Mouse (Mus musculus) activated CD4-positive, CD25-positive, alpha-beta regulatory T cell, adult 4 months (primary cell): ENCODE measurements around the gene Ccdc33. TPM values are rescaled to one million over a fixed set of nuclear protein-coding genes. Genes with fewer than 3 reads are reported as not detected.

Experiments used
- ATAC-seq: one replicate; pipeline ENCODE4 v1.8.0; 2017
- polyA plus RNA-seq, 2 experiments: library from polyadenylated mRNA; unstranded; fragments of 100-300 nt; shearing (Covaris generic); gene quantifications; one replicate each; pipeline ENCODE4 v1.2.1; 2017

Gene Ccdc33
- polyA plus RNA-seq, 2 experiments from 2014 or later = not detected

DNA sequence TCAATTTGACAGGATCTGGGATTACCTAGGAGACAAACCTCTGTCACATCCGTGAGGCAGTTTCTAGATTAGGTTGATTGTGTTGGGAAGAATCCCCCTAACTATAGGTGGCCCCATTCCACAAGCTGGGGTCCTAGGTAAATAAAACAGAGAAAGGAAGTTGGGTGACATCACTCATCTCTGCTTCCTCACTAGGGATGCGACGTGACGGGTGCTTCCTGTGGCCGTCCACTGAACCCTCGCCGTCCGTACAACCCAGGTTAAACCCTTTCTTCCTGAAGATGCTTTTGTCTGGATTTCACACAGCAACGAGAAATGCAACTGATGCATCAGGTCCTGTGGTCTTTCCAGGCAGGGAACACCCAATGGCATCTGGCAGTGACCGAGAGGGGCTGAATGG lies 71.6 kb downstream of the Ccdc33 start:
- ATAC-seq = no peak

DNA sequence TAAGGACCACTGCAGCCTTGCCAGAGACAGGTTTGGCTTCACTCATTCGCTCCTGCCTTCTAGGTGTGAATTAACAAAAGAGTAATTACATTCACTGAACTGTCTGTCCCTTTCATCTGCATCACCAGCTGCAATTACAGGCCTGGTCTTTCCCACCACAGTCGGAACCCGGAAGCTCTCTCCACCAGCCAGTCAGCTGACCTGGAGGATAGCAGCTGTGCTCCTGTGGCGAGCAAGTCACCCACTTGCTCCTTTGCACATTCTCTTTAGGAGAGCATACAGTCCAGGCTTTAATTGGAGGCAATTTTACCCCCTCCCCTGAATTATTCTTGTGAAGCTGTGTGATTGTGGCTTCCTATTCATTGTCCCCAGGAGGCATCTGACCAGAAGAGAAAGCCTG lies 73.0 kb downstream of the Ccdc33 start:
- no peak for ATAC-seq

DNA sequence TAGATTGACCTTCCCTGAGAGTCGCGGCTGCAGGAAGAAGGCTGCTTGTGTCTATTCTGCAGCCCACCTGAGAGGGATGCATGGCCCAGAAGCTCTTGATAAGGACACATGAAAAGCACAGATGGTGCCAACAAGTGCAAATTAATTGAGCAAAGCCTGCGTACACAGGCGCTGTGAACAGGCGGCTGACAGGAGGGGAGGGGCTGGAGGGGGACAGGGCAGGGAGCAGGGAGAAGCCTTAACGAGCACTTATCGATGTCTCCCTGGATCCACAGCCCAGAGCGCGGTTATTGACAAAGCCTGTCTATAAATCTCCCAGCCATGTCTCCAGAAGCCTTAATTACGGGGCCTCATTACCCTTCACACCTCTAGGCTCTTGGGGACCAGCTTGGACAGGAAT lies 73.8 kb downstream of the Ccdc33 start:
- no peak for ATAC-seq

DNA sequence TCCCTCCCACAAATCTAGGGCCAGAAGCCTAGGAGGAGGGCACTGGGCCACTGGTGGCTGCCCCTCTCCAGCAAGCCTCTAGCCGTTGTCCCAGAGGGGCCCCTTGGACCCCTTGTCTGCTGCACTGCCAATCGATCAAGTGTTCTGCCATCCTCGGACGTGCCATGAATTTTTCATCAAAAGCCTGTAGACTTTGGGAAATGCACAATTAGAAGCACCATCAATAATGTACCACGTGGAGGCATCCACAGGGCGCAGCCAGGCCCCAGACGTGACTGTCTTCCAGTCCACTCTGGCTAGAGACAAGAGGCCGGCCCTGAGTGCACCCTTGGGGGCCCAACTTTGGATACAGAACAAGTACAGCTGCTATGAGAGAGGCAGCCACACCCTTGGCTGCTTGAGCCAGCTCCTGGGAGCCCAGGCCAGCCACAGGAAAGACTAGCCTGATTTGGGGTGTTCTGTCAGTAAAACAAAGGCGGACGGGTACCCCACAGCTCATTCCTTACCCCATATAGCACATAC lies 75.1 kb downstream of the Ccdc33 start:
- ATAC-seq = no peak

DNA sequence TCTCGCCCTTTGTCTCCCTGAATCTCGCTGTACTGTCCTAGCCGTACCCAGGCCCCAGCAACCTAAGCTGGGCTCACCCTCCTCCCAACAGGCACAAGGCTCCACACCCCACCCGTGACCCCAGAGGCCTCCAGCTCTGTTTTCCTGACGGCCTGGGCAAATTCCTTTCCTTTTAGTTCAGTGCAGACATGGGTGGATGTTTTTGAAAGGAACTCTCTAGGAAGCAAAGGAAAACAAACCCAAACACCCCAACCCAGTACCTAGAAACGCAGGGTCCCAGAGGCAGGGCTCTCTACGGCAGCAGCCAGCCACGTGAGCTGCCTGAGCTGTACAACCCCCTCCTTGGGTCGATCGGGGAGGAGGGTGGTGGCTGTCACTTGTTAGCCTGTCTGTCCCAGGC lies 76.2 kb downstream of the Ccdc33 start:
- ATAC-seq = no peak

DNA sequence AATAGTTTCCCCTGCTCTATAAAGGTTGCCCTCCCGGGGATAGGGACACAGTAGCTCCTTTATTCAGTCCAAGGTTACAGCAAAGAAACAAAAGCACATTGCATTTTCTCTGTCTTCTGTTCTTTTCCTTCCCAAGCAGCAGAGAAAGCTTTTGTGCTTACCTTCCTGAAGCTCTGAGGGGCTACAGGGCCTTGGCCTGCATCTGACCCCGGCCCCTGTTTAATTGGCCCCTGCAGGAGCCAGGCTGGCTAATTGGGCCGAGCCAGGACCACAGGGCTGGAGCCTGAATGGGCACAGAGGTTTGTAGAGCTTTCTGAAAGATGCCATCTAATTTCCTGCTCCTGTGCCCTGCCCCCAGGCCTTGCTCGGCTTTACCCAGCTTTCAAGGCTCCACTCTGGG lies 77.6 kb downstream of the Ccdc33 start:
- no peak for ATAC-seq

DNA sequence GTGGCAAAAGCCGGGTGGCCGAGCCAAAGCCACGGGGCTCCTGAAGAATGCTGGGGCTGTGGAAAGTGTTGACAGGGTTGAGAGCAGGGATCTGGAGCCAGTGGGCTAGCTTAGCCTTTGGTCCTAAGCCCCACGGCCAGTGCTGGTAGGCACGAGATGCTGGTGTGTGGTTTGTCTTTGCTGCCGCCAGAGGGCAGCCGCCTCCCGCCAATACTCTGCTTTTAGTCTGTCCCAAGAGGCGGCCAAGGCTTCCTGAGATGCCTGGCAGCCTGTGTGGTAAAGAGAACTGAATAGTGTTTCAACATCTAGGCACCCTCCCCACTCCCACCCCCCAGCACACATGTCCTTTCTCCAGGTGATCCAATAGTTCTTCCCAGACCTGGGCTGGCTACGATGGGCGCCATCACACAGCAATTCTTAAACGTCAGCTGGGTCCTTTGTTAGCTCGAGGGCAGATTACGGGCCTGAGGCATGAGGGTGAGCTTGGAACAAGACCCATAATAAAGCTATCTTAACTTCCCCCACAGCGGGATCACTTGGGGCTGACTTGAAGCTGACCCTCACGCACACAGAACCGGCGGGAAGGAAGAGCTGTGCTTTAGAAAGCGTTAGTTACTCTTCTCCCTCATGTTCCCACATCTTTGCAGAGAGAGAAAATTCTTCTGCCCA lies 80.0 kb downstream of the Ccdc33 start:
- ATAC-seq = no peak

DNA sequence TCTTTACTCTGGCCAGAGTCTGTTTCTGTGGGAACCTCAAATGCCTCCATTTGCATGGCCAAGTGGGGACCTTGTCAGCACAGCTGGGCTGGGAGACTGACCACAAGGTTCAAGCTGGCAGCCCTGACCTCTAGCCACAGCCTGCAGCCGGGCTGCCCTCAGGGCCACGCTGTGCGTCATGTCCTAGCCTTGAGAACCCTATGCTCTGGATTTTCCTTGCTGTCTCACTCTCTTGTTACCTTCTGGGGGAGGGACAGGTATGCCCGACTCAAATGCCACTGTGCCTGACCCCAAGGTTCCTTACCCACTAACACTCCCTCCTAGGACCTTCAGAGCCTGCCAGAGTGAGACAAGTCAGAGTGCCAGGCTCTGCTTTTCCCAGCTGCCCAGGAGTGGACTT lies 81.7 kb downstream of the Ccdc33 start:
- no peak for ATAC-seq

DNA sequence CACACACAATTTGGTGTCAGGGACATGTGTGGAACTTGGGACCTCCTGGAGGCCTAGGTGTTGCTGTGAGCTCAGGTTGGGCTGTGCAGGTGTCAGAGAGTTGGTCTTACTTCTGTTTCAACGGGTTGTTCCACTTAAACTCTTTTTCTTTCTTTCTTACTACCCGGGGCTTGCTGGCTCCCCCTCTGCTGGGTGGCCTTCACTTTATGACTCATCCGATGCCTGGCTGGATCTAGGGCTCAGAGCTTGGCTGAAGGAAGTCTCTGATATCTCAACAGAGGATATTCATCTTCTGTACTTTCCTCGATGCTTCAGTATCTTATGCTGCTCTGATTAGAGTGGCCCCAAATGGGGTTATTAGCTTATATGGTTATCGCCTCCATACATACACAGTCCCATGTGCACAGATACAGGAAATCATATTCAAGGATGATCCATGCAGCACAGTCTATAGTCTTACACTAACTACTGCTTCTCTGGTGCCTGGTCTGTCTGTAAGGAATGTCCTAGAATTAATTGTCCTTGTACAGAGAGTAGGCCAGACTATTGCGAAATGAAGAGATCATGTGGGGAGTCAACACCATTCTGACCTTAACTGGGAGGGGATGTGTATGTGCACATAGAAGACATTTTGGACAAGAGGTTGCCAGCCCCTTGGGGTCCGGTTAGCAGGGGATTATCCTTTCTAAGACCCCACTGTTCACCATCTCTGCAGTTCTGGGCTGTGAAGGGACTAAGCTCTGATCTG lies 82.5 kb downstream of the Ccdc33 start:
- ATAC-seq = no peak

DNA sequence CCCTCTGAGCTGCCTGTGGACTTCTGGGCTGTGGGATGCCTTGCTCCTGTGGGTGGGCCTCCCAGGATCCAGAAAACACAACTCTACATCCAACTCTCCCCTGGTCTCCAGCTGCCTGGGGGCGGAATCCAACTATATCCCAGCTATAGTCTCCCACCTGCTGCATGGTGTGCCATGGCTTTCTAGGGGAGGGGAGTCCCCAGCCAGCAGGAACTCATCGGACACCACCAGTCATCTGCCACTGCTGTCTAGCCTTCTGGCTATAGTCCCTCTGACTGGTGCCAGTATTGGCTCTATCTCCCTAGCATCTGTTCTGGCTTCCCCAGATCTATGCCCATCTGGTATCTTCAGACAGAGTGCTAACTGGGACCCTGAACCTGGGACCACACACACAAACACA lies 83.1 kb downstream of the Ccdc33 start:
- no peak for ATAC-seq

DNA sequence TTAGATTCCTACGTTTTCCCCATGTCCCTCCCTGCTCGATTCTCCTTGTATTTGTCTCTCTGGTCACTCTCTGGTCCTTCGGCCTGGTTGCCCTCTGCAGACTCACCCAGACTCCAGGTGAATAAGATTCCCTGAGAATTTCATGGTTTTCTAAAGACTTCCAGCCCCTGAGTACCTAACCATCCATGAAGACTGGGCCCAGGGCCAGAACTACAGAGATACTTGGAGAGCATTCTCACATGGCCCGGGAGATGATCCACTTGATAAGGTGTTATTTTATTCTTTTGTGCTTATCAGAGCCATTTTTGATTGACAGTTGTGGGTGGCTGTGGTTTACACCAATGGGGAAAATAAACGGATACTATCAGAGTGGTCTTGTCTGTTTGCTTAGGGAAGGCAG lies 86.7 kb downstream of the Ccdc33 start:
- no peak for ATAC-seq

DNA sequence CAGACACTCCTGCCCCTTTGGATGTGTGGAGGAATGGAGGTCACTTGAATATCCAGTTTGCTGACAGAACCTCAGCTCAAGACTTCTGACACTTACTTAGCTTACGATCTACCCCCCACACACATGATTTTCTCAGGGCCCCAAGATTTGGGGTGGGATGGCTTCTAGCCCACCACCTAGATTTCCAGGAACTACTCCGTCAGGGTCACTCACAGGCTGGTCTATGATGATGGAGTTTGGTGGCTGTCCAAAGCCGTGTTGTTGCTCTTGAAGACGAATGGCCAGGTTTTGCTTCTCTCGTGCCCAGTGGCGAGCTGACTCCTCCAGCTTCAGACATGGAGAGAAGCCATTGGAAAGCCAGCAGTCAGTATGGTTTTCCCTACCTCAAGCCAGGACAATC lies 89.0 kb downstream of the Ccdc33 start:
- ATAC-seq = no peak

DNA sequence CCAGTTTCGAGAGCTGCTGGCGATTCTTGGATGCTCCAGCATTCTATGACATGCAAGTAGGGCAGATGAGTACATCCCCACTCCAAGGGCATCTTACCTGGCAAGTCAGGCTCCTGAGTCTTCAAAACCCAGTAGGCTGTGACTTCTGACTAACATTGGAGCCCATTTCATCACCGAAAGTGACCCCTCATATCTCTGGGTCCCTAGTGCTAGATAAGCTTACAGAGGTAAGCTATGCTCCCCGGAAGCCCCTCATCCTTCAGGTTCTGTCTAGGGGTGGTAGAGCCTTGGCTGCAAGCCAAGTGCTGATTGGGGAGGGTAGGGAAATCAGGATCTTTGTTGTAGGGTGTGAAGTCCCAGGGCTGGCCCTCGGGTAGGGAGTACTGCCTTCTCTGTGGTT lies 89.8 kb downstream of the Ccdc33 start:
- no peak for ATAC-seq

DNA sequence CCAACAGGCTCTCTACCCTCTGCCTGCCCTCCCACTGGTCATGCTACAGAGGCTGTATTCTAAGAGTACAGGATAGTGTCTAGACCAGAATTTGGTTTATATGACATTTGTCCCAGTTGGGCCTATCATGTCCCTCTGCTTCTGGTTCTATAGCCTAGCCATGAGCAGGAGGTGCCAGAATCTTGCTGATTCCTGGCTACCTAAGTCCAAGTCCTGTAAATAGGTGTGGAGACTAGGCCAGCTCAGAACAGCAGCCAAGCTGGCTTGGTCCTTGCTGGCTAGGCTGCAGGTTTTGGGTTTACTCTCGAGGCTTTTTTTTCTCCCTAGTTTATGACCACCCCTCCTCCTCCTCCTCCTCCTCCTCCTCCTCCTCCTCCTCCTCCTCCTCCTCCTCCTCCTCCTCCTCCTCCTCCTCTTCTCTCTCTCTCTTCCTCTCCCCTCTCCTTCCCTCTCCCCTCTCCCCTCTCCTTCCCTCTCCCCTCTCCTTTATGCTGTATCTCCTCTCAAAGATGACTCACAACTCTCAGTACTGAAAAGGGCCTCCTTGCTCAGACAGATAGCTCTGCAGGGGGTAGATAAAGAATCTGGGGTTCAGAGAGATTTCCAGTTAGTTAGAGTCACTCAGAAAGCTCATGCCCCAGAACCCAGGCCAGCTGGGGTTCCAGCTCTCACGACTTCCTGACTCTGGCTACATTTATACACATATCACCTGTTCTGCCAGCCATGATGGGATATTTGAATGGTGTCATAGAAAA lies 91.0 kb downstream of the Ccdc33 start:
- ATAC-seq = no peak

DNA sequence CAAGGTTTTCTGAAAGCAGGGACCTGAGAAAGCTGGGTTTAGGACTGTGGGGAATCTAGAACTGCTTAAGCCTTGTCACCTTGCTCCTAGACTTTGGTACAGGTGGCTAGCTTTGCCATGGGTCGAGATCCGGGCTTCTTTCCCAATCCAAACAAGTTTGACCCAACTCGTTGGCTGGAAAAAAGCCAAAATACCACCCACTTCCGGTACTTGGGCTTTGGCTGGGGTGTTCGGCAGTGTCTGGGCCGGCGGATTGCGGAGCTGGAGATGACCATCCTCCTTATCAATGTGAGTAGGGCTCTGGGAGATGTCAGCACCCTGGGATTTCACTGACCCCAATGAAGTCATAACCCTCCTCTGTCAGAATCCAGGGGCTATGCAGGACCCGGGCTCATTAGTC lies 92.6 kb downstream of the Ccdc33 start:
- no peak for ATAC-seq

DNA sequence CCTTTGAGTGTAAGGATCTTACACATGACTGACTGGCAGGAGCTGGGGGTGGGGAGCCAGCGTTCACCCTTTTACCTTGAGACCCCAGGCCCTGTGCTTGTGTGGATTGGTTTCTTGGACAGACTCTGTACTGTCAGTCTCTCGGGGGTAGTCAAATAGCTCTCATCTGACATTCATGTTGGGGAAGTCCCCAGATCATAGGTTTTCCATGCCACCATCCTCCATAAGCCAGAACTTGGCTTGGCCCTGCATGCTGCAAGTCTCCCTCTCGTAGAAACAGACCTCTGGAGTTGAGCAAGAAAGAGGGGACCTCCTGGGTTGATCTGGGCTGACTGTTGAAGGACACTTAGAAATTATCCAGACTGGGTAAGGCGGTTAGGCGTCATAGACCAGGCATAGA lies 100.2 kb downstream of the Ccdc33 start:
- ATAC-seq = no peak

DNA sequence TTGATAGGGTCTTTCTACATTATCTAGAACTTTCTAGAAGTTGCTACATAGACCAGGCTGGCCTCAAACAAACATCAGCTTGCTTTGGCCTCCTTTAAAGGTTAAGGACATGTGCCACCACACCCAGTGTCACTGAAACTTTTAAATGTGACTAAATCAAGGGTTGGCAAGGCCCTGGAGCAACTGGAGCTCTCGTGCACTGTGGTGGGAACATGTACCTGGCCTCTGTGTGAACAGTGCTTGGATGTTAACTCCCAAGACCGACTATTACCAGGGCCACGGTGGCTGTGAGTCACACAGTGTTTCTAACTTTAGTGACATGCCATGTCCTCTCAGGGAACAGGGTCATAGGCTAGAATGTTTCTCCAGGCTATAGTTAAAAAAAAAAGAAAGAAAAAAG lies 101.7 kb downstream of the Ccdc33 start:
- no peak for ATAC-seq

DNA sequence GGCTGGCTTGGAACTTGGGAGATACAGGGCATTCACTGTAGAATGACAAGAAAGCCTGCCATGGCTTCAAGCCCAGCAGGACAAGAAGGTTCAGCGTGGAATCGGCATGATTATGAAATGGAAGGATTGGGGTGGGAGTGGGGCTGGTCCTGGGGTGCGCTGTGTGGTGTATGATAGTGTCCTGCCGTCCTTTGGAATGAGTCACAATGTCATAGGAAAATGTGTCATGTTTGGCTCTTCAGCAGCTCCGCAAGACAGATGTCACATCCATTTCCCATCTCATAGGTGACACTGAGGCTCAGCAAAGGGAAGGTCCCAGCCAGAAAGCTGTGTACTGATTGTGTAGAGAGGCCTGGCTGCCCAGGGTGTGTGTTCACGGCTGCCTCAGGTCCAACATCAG lies 102.8 kb downstream of the Ccdc33 start:
- ATAC-seq = no peak

DNA sequence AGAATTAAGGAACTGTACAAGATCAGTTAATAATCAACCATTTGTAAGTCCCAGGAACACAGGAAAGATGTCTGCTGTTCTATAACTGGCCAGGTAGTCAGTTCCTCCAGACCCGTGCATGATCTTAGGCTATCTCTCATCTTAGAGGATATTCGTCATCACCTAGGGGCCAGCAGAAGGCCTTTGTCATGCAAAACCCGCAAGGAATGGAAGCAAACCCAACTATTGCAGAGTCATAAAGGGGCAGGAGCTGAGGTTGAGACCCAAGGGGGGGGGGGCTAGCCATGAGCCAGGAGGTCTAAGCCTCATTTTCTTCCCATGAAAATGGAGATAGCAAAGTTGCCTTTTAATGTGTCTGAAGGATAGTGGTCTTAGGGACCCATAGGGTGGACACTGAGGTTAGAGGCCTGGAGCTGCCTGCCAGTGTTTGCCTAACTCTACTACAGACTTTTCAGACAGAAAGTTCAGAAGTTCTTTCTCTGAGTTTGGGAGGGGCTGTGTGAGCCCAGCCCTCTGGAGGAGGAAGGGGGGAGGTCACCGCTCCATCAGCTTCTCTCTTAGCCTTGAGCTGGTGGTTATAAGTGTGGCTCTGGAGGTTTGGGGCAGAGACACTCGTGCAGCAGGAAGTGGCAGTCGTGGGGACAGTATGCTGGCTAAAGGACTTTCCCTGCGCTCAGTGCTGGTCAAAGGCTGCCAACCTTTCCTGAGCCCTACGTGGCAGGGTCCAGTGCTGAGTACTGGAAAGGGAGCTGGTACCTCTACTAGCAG lies 104.0 kb downstream of the Ccdc33 start:
- ATAC-seq = no peak

DNA sequence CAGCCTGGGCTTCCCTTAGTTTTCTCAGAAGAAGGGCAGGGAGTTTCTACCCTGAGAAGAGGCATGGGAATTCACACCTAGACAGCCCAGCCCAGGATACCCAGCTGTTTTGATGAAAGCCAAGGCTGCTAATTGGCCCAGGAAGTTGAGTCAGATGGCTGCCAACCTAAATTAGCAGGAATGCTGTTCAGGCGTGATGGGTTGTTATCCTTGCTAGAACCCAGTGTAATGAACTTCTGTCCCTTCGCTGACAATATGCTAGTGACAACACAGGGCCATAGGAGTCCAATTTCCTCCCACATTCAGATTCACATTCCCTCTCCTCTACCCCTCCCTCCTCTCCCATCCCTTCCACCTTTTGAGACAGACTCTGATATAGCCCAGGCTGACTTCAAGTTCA lies 105.7 kb downstream of the Ccdc33 start:
- no peak for ATAC-seq

DNA sequence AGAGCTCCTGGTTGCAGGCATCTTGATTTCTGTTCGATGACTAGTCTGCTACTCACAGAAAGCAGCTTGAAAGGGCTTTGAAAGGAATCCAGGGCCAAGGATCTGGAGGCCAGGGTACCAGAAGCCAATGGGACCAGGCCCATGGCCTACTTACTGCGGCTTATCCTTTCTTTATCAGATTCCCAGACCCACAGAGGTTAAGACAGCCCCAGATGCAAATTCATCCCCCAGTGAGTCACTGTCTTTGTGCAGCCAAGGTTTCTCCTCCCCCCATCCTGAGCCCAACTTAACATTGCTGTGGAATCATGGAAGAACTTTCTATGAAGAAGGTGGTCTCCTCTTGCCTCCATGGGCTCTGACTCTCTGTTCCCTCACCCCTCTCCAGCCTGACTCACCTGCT lies 106.1 kb downstream of the Ccdc33 start:
- no peak for ATAC-seq

DNA sequence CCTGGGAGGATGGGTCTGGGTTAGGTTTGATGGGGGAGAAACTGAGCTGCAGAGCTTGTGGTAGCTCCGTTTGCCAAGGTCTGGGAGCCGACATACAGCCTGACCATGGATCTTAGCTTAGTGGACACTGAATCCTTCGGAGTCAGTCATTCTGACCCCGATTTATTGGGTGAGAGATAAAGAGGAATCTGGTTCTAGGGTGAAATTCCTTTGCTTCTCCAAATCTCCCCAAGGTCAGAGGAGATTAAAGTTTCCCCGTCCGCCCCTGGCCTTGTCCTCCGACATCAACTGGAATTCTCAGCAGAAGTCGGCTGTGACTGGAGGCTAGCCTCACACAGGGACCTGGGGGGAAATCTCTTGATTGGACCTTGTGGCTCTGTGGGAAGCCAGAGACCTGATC lies 107.1 kb downstream of the Ccdc33 start:
- no peak for ATAC-seq

DNA sequence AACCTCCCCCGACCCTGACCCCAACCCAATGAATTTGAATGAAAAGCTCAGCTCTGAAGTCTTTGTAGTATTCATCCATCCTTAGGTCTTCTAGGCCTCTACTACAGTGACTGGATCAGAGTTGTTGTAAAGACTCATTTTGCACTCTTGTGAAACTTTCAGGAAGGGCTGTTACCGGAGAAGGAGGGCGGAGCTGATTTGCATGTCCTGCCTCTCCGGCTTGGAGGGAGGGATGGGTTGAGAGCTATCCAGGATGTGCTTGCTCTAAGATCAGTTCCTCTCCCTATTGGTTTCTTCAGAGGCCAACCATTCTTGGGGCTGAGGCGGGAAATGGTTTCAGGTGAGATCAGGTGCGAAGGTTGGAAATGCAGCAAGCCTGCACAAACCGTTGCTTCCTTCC lies 107.6 kb downstream of the Ccdc33 start:
- ATAC-seq = no peak
